Mouse (Mus musculus): ENCODE measurements around the gene Dppa2.

DNA sequence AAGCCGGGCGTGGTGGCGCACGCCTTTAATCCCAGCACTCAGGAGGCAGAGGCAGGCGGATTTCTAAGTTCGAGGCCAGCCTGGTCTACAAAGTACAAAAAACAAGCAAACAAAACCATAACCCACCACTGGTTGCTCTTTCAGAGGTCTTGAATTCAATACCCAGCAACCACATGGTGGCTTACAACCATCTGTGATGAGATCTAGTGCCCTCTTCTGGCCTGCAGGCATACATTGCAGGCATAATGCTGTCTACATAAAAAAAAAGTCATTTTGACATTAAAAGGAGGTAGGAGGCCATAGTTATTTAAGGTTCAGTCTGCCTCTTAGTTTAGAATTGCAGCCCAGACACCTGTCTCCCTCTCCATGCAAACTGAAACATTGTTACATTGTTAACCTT lies 17.1 kb downstream of the Dppa2 start:
- TF ChIP-seq POLR2A (IDR thresholded peaks at IDR 0.05; ENCODE audit: borderline replicate concordance, low read depth, low read length) = no peak
- no peak for TF ChIP-seq CTCF (IDR thresholded peaks at IDR 0.05; ENCODE audit: low read depth, low read length)
